Mouse (Mus musculus) lung, embryonic 15.5 days (tissue): ENCODE measurements around the gene Zdhhc11. TPM values are rescaled to one million over a fixed set of nuclear protein-coding genes. Genes with fewer than 3 reads are reported as not detected.
"Not testable (repeated sequence)": the region's sequence is repeated elsewhere in the genome, so short reads cannot be mapped to it uniquely, and the experiment has no call there.

ENCODE experiments used
- ATAC-seq: fragments of 200-750 bp; cut with Nextera tagmentation; 2 replicates; pipeline ENCODE4 v1.8.0; 2017; ENCODE audit warnings: moderate number of reproducible peaks, borderline replicate concordance; ENCODE audit not compliant: low FRiP score, low TSS enrichment; ENCODE audit errors: extremely low read depth
- H3K27ac ChIP-seq: fragments of 300-500 bp; sonication (generic); 2 replicates; pipeline ENCODE4 v1.5.1; 2015; ENCODE audit warnings: moderate library complexity, mild to moderate bottlenecking, inconsistent platforms
- H3K27me3 ChIP-seq: fragments of 300-500 bp; sonication (generic); 2 replicates; pipeline ENCODE4 v1.6.1; 2015; ENCODE audit warnings: inconsistent platforms
- H3K36me3 ChIP-seq: fragments of 300-500 bp; sonication (generic); 2 replicates; pipeline ENCODE4 v1.6.1; 2015; ENCODE audit warnings: inconsistent platforms
- H3K4me1 ChIP-seq: fragments of 300-500 bp; sonication (generic); 2 replicates; pipeline ENCODE4 v1.6.1; 2015; ENCODE audit warnings: inconsistent platforms
- H3K4me2 ChIP-seq: fragments of 300-500 bp; sonication (generic); 2 replicates; pipeline ENCODE4 v1.6.1; 2015; ENCODE audit warnings: inconsistent platforms, mild to moderate bottlenecking, moderate library complexity
- H3K4me3 ChIP-seq: fragments of 300-500 bp; sonication (generic); 2 replicates; pipeline ENCODE4 v1.5.1; 2015; ENCODE audit warnings: mild to moderate bottlenecking, inconsistent platforms
- H3K9ac ChIP-seq: fragments of 300-500 bp; sonication (generic); 2 replicates; pipeline ENCODE4 v1.6.1; 2015; ENCODE audit warnings: inconsistent platforms
- H3K9me3 ChIP-seq: fragments of 300-500 bp; sonication (generic); 2 replicates; pipeline ENCODE4 v1.6.1; 2016; ENCODE audit warnings: inconsistent platforms
- WGBS: fragments of 180-500 bp; shearing (Covaris S2); methylation state at CpG from one replicate; pipeline ENCODE4 v1.1.7; 2015; 5-methylcytosine and 5-hydroxymethylcytosine counted together
- polyA plus RNA-seq: library from polyadenylated mRNA; unstranded; fragments of >200 nt; fragmentation: Nextera tagmentation; extraction: Ambion mirVana; gene quantifications from 2 replicates; pipeline ENCODE4 v1.2.1, GENCODE M21; 2015

The Zdhhc11 gene
- polyA plus RNA-seq, 1 experiment from 2014 or later, result not detected

GRCm38 (mm10) chr13:73970545-73971448 lies 7.1 kb downstream of the Zdhhc11 start:
- H3K9ac ChIP-seq, result no peak overlapping the region
- ATAC-seq, result peak; percentile 80
- H3K36me3 ChIP-seq, result no peaks in the 10 kb centered on the region
- 14% methylated on average over 12 of the region's 12 CpGs for WGBS
- no peak overlapping the region for H3K27ac ChIP-seq
- H3K27me3 ChIP-seq, result no peaks in the 10 kb centered on the region
- peak overlapping the region; percentile 39 for H3K4me2 ChIP-seq
- H3K4me3 ChIP-seq, result no peak overlapping the region
- no peaks in the 10 kb centered on the region for H3K9me3 ChIP-seq
- 0 out of 2 replicates have a peak, but pooled peaks cover 3% of the 10 kb centered on the region for H3K4me1 ChIP-seq

GRCm38 (mm10) chr13:73974523-73974922 lies 10.9 kb downstream of the Zdhhc11 start:
- Histone ChIP-seq H3K27ac (no peak overlapping the region), H3K9ac (no peak overlapping the region), H3K4me2 (no peak overlapping the region), H3K4me3 (no peak overlapping the region), H3K27me3 (no peaks in the 10 kb centered on the region), H3K4me1 (0 out of 2 replicates have a peak, but pooled peaks cover 3% of the 10 kb centered on the region), H3K9me3 (no peaks in the 10 kb centered on the region), H3K36me3 (no peaks in the 10 kb centered on the region)
- WGBS, result 75% methylated on average over 3 of the region's 3 CpGs
- ATAC-seq, result no peak

DNA sequence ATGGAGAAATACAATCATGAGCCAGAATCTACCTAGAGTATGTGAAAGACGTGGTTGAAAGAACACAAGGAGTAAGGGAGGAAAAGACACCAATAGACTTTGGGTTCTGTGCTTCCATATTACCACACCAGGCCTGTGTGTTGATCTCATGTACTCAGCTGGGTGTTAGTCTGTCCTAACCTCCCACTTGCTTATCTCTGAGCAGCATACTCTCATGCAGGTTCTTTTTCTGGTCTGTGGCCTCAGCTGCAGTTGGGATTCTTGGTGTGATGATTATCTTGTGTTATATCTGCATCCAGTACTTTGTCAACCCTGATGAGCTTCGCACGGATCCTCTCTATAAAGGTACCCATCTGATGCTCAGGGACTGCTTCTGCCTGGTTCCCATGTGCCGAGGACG lies 13.3 kb downstream of the Zdhhc11 start:
- Histone ChIP-seq H3K4me1 (no peaks in the 10 kb centered on the region), H3K9ac (no peak overlapping the region), H3K9me3 (no peaks in the 10 kb centered on the region), H3K27me3 (no peaks in the 10 kb centered on the region), H3K4me3 (no peak overlapping the region), H3K4me2 (no peak overlapping the region), H3K27ac (no peak overlapping the region), H3K36me3 (no peaks in the 10 kb centered on the region)
- ATAC-seq, result no peak
- 81% methylated on average over 5 of the region's 5 CpGs for WGBS

GRCm38 (mm10) chr13:73990325-73990724 lies 26.7 kb downstream of the Zdhhc11 start:
- Histone ChIP-seq H3K4me2 (no peak overlapping the region), H3K27ac (no peak overlapping the region), H3K9ac (no peak overlapping the region), H3K4me3 (no peak overlapping the region), H3K9me3 (no peaks in the 10 kb centered on the region), H3K27me3 (no peaks in the 10 kb centered on the region), H3K36me3 (no peaks in the 10 kb centered on the region), H3K4me1 (no peaks in the 10 kb centered on the region)
- no peak for ATAC-seq
- WGBS, result 71% methylated on average over 5 of the region's 5 CpGs

GRCm38 (mm10) chr13:73990761-73991160 lies 27.1 kb downstream of the Zdhhc11 start:
- WGBS, result 38% methylated on average over 2 of the region's 2 CpGs
- no peaks in the 10 kb centered on the region for H3K36me3 ChIP-seq
- no peaks in the 10 kb centered on the region for H3K9me3 ChIP-seq
- ATAC-seq, result no peak
- H3K4me3 ChIP-seq, result no peak overlapping the region
- no peak overlapping the region for H3K4me2 ChIP-seq
- no peak overlapping the region for H3K27ac ChIP-seq
- no peak overlapping the region for H3K9ac ChIP-seq
- no peaks in the 10 kb centered on the region for H3K27me3 ChIP-seq
- H3K4me1 ChIP-seq, result no peaks in the 10 kb centered on the region

GRCm38 (mm10) chr13:73991267-73991666 lies 27.6 kb downstream of the Zdhhc11 start:
- WGBS, result 74% methylated on average over 5 of the region's 5 CpGs
- ATAC-seq, result no peak

GRCm38 (mm10) chr13:73996456-73996855 lies 32.8 kb downstream of the Zdhhc11 start:
- Histone ChIP-seq H3K27me3 (peaks cover 4% of the 10 kb centered on the region; the same call in 1 of the 2 replicates), H3K4me3 (no peak overlapping the region), H3K36me3 (no peaks in the 10 kb centered on the region), H3K27ac (no peak overlapping the region), H3K4me1 (no peaks in the 10 kb centered on the region), H3K4me2 (no peak overlapping the region), H3K9ac (no peak overlapping the region), H3K9me3 (no peaks in the 10 kb centered on the region)
- no peak for ATAC-seq
- WGBS, result 72% methylated on average over 4 of the region's 4 CpGs

More at GRCm38 (mm10) chr13:73991267-73991666, 27.6 kb downstream of the Zdhhc11 start:
- H3K4me1 ChIP-seq, result no peaks in the 10 kb centered on the region
- no peaks in the 10 kb centered on the region for H3K9me3 ChIP-seq
- H3K27ac ChIP-seq, result no peak overlapping the region
- no peaks in the 10 kb centered on the region for H3K27me3 ChIP-seq
- H3K36me3 ChIP-seq, result no peaks in the 10 kb centered on the region
- no peak overlapping the region for H3K4me2 ChIP-seq
- no peak overlapping the region for H3K9ac ChIP-seq
- H3K4me3 ChIP-seq, result no peak overlapping the region

GRCm38 (mm10) chr13:74000519-74000918 lies 36.9 kb downstream of the Zdhhc11 start:
- Histone ChIP-seq H3K4me2 (no peak overlapping the region), H3K4me3 (no peak overlapping the region), H3K27ac (no peak overlapping the region), H3K27me3 (peaks cover 10% of the 10 kb centered on the region), H3K4me1 (no peaks in the 10 kb centered on the region), H3K9me3 (no peaks in the 10 kb centered on the region), H3K9ac (no peak overlapping the region), H3K36me3 (no peaks in the 10 kb centered on the region)
- ATAC-seq, result no peak

DNA sequence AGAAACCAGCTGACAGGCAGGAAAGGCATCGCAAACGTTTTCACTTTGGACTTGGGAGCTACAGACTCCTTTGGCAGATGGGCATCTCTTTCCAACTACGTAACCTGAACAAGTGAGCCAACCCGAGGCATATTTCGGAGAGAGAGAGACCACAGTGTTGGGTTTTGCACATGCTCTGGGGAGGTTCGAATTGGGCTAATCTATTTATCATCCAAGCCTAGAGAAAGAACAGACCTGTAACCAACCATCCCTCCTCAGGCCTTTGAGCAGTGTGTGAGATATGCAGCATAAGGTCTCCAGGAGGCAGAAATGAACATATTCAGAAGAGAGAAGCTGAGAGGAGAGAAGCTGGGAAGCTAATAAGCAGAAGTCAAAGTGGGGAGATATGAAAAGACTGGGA lies 37.3 kb downstream of the Zdhhc11 start:
- no peak overlapping the region for H3K4me3 ChIP-seq
- no peak overlapping the region for H3K27ac ChIP-seq
- H3K27me3 ChIP-seq, result peaks cover 10% of the 10 kb centered on the region
- H3K36me3 ChIP-seq, result no peaks in the 10 kb centered on the region
- no peaks in the 10 kb centered on the region for H3K9me3 ChIP-seq
- H3K9ac ChIP-seq, result no peak overlapping the region
- no peak overlapping the region for H3K4me2 ChIP-seq
- ATAC-seq, result no peak
- no peaks in the 10 kb centered on the region for H3K4me1 ChIP-seq
- whole genome bisulfite sequencing, result 76% methylated on average over 6 of the region's 6 CpGs

DNA sequence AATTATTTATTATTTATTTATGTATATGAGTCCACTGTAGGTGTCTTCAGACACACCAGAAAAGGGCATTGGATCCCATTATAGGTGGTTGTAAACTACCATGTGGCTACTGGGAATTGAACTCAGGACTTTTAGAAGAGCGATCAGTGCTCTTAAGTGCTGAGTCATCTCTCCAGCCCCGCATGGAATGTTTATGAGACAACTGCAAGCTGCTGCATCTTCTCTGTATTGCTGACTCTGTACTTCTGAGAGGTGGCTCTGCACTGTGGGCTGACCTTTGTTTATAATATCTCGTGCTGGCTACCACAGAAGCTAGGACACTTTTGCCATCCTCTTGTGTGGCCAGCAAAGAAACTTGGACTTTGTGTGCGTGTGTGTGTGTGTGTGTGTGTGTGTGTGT lies 37.8 kb downstream of the Zdhhc11 start:
- ATAC-seq, result no peak
- H3K9me3 ChIP-seq, result no peaks in the 10 kb centered on the region
- H3K4me1 ChIP-seq, result no peaks in the 10 kb centered on the region
- no peak overlapping the region for H3K9ac ChIP-seq
- H3K4me2 ChIP-seq, result no peak overlapping the region
- H3K4me3 ChIP-seq, result no peak overlapping the region
- WGBS, result 42% methylated on average over 4 of the region's 4 CpGs
- no peak overlapping the region for H3K27ac ChIP-seq
- H3K36me3 ChIP-seq, result no peaks in the 10 kb centered on the region
- H3K27me3 ChIP-seq, result peaks cover 10% of the 10 kb centered on the region

- Histone ChIP-seq H3K4me1 (peaks cover 19% of the 10 kb centered on the region), H3K27me3 (peaks cover 49% of the 10 kb centered on the region)
- H3K36me3 ChIP-seq, H3K27ac ChIP-seq, H3K9ac ChIP-seq, H3K4me3 ChIP-seq, H3K9me3 ChIP-seq, H3K4me2 ChIP-seq, ATAC-seq: not testable (repeated sequence)
- 79% methylated on average over 4 of the region's 4 CpGs for WGBS
Measured at GRCm38 (mm10) chr13:74006881-74007280, 43.2 kb downstream of the Zdhhc11 start.

- H3K4me3 ChIP-seq, H3K9ac ChIP-seq, H3K27ac ChIP-seq, ATAC-seq, H3K9me3 ChIP-seq, H3K36me3 ChIP-seq: not testable (repeated sequence)
- Histone ChIP-seq H3K4me2 (peak overlapping the region; percentile 92; the same call in 1 of the 2 replicates), H3K4me1 (peaks cover 19% of the 10 kb centered on the region), H3K27me3 (peaks cover 48% of the 10 kb centered on the region)
- WGBS, result 63% methylated on average over 2 of the region's 2 CpGs
Measured at GRCm38 (mm10) chr13:74008216-74008615, 44.6 kb downstream of the Zdhhc11 start.
